Mouse (Mus musculus) granulocyte monocyte progenitor cell, adult 5-6 weeks (primary cell): ENCODE measurements around the gene Rspry1. TPM values are rescaled to one million over a fixed set of nuclear protein-coding genes. Genes with fewer than 3 reads are reported as not detected.

Source experiments
- total RNA-seq, 2 experiments: library from RNA; stranded (forward) in 1 of 2; stranded (reverse) in 1 of 2; fragments of 200-712, 200-1000 nt in 1 of 2; fragments of >200 nt in 1 of 2; fragmentation: Nextera tagmentation in 1 of 2; gene quantifications; 2 replicates each; pipeline ENCODE4 v1.2.3; 2014 to 2017

Gene Rspry1
- total RNA-seq, 2 experiments from 2014 or later: 28.0 to 29.9 TPM

Other genes with a start within 250 kb of the Rspry1 start
- gene Herpud1, start 215.5 kb upstream of the Rspry1 start, total RNA-seq (2014; fragmentation: Nextera tagmentation): 81.6 and 83.0 TPM in 2 replicates
- 80.3 and 95.4 TPM in 2 replicates for gene Herpud1, start 215.5 kb upstream of the Rspry1 start, total RNA-seq (2017)
- gene Nlrc5, start 167.6 kb upstream of the Rspry1 start, total RNA-seq (2014; fragmentation: Nextera tagmentation): 35.8 and 43.0 TPM in 2 replicates
- 19.3 and 19.4 TPM in 2 replicates for gene Nlrc5, start 167.6 kb upstream of the Rspry1 start, total RNA-seq (2017)
- gene Cpne2, start 68.9 kb upstream of the Rspry1 start, total RNA-seq (2014; fragmentation: Nextera tagmentation): 106 and 114 TPM in 2 replicates
- gene Cpne2, start 68.9 kb upstream of the Rspry1 start, total RNA-seq (2017): 53.9 and 56.5 TPM in 2 replicates
- gene Fam192a, start 60 bp downstream of the Rspry1 start, total RNA-seq (2014; fragmentation: Nextera tagmentation): 30.4 and 64.9 TPM in 2 replicates
- 84.6 and 99.4 TPM in 2 replicates for gene Fam192a, start 60 bp downstream of the Rspry1 start, total RNA-seq (2017)
- gene Arl2bp, start 64.7 kb downstream of the Rspry1 start, total RNA-seq (2014; fragmentation: Nextera tagmentation): 36.4 and 44.0 TPM in 2 replicates
- 41.1 and 100 TPM in 2 replicates for gene Arl2bp, start 64.7 kb downstream of the Rspry1 start, total RNA-seq (2017)
- gene Pllp, start 94.3 kb downstream of the Rspry1 start, total RNA-seq (2014; fragmentation: Nextera tagmentation): not detected in 2 replicates
- gene Pllp, start 94.3 kb downstream of the Rspry1 start, total RNA-seq (2017): not detected in 2 replicates
- gene Ccl22, start 143.7 kb downstream of the Rspry1 start, total RNA-seq (2014; fragmentation: Nextera tagmentation): not detected in 2 replicates
- gene Ccl22, start 143.7 kb downstream of the Rspry1 start, total RNA-seq (2017): not detected in 2 replicates
- gene Cx3cl1, start 170.1 kb downstream of the Rspry1 start, total RNA-seq (2014; fragmentation: Nextera tagmentation): 0.19 and 1.3 TPM in 2 replicates
- gene Cx3cl1, start 170.1 kb downstream of the Rspry1 start, total RNA-seq (2017): not detected in 2 replicates
- gene Ccl17, start 208.5 kb downstream of the Rspry1 start, total RNA-seq (2014; fragmentation: Nextera tagmentation): not detected in 2 replicates
- not detected in 2 replicates for gene Ccl17, start 208.5 kb downstream of the Rspry1 start, total RNA-seq (2017)
- 49.5 and 54.4 TPM in 2 replicates for gene Coq9, start 236.4 kb downstream of the Rspry1 start, total RNA-seq (2014; fragmentation: Nextera tagmentation)
- gene Coq9, start 236.4 kb downstream of the Rspry1 start, total RNA-seq (2017): 46.6 and 57.4 TPM in 2 replicates
- gene Ciapin1, start 236.4 kb downstream of the Rspry1 start, total RNA-seq (2014; fragmentation: Nextera tagmentation): 45.7 and 48.0 TPM in 2 replicates
- gene Ciapin1, start 236.4 kb downstream of the Rspry1 start, total RNA-seq (2017): 46.1 and 72.3 TPM in 2 replicates